Mouse (Mus musculus): ENCODE data around the gene Sirt1. TPM values are rescaled to one million over a fixed set of nuclear protein-coding genes. Genes with fewer than 3 reads are reported as not detected.

Gene Sirt1
- total RNA-seq, 4 experiments from 2014 or later: 6.8 to 8.9 (median 7.0) TPM

DNA sequence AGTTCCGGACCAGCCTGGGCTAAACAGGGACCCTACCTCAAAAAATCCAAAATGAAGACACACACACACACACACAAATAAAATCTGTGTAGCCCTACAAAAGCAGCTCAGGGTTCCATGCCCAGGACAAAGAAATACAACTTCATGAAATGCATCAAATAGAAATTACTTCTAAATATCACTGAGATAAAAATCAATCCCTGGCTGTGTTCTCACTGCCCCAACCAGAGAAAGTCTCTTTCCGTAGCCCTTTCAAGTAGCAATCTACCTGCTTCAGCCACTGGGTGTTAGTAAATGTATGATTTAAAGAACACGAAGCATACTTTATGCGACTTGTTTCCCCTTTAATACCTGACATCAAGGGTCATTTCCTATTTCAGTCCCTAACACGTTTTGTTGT is 44.2 kb downstream of the Sirt1 start:
- DNase-seq (ENCODE audit: low spot score in 2 of 2): no peak

DNA sequence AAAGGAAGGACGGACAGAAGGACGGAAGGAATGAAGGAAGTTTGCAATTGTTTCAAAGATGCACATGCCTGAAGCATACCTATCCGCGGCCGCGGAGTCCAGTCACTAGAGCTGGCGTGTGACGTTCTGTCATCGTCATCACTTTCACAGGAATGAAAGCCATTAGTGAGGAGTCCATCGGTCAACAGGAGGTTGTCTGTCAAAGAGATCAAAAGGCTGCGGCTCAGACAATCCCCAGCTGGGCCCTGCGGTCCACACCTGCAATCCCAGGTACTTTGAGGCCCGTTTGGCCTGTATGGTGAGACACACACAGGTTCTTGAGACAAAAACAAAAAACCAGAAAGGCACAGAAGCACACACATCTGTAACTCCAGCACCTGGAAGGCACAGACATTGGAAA is 44.6 kb downstream of the Sirt1 start:
- DNase-seq (ENCODE audit: low spot score in 2 of 2): no peak

DNA sequence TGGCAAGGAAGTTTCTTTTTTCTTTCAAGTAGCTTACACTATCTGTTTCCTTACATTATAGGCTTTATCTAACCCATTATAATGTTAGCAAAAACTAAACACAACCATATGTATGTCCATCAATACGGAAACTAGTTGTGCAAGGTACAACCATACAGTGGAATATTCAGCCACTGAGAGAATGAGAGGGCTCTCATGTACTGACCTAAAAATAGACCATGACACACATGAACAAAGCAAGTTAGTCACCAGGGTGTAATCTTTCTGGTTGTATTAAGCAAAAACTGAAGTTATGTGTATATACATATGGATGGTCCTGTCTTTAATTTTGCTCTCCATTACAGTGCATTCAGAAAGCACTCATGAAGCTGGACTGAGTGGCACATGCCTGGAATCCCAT is 54.4 kb downstream of the Sirt1 start:
- DNase-seq (ENCODE audit: low spot score in 2 of 2): no peak

DNA sequence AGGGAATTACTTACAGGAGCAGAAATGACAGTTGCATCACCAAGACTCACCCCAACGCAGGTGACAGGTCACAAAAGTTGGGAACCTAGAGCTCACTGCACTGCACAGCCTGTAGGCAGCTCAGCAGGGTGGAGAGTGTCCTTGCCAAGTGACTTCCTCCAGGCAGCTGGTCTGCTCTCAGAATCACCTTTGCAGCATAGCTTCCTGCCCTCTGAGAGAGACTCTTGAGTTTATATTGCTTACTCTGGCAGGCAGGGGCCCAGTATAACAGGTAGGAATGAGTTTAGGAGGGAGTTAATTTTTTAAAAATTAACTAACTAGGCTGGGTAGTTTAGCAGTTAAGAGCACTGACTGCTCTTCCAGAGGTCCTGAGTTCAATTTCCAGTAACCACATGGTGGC is 67.8 kb downstream of the Sirt1 start:
- DNase-seq (ENCODE audit: low spot score in 2 of 2): no peak

DNA sequence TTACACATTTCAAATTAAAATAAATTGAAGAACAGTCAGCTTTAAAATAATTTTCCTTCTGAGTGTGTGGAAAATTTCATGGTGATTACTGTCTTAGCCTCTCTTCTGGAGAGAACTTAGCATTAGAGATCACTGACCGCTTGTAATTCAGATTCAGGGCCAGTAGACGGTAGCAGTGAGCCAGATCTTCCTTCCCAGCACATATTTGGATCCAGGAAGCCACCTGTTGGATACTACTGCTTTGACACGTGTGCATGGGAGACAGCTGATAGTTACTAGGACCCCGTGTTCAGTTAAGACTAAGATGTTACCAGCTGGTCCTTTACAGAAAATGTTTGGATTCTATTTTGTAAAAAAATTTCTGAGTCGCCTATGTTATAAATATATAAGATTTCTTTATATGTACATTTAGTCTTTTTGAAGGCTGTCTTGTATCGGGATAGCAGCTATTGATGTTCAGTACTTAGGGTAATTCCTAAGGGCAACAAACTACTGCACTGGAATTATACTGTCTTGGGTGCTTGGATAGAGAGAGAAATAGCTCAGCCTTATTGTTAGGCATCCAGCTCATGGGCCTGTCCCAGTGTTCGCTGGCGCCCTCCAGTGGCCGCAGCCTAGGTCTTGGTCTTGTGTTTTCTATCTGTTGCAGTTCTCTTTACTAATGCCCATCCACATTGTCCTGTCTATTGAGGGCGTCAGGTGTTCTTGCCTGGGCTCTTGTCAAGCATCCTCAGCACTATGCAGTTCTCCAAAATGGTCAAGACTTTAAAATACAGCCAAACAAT is 72.7 kb downstream of the Sirt1 start:
- peak; percentile 78 to 82 for DNase-seq (ENCODE audit: low spot score in 2 of 2)

DNA sequence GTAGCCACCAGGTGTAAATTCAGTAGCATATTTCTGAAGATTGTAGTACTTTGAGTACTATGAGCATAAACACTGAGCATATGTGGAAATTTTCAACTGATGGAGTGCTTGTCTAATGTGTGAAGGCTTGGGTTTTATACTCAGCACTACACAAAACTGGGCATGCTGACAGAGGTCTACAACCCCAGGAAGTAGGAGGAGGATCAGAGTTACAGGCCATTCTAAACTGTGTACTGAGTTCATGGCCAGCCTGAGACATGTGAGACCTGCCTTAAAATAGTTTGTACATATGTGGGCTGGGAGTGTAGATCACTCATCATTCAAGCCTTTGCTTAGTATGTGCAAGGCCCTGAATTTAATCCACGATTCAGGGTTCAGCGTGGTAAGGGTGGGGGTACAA is 79.1 kb downstream of the Sirt1 start:
- peak; percentile 17 to 18 for DNase-seq (ENCODE audit: low spot score in 2 of 2)

DNA sequence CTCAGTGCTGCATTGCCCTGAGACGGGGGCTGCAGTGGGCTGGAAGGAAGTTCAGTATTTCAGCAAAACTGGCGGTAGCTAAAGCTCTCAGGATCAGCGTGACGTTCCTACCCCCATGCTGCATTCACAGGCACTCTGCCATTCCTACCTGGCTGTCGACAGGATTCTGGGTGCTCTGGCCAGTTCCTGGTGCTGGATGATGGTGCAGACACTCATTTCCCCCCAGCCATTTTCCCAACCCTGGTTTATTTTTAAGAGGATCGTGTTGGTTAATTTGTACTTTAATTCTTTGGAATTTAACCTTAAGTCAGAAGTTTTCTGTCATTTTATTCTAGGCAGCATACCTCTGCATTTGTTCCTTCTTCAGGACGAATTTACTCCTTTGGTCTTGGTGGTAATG is 98.7 kb downstream of the Sirt1 start:
- no peak for DNase-seq (ENCODE audit: low spot score in 2 of 2)

DNA sequence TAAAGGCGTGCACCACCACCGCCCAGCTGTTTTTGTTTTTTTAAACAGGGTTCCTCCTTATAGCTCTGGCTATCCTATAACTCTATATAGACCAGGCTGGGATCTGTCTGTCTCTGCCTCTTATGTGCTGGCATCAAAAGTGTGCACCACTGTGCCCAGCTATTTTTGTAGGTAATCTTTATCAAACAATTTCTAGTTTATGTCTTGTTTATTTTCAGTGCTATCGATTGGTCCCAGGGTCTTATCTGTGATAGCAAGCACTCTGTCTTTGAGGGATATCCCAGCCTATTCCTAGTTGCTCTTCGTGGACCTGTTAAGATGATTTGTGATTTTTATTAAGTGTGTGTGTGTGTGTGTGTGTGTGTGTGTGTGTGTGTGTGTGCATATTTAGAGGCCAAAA is 99.1 kb downstream of the Sirt1 start:
- no peak for DNase-seq (ENCODE audit: low spot score in 2 of 2)

DNA sequence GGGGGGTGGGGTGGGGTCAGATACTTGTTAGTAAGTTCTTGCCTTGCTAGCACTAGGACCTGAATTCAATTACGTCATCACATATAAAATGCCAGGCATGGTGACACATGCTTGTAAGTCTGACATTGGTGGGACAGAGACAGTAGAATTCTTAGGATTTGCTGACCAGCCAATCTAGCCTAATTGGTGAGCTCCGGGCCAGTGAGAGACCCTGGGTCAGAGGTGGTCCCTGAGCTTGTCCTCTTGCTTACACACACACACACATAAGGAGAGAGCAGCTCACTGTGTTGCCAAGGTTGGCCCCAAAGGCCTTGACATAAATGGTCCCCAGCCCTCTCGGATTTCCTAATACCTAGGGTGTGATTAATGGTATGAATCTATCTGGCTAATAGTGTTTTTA is 101.7 kb downstream of the Sirt1 start:
- DNase-seq (ENCODE audit: low spot score in 2 of 2): no peak

DNA sequence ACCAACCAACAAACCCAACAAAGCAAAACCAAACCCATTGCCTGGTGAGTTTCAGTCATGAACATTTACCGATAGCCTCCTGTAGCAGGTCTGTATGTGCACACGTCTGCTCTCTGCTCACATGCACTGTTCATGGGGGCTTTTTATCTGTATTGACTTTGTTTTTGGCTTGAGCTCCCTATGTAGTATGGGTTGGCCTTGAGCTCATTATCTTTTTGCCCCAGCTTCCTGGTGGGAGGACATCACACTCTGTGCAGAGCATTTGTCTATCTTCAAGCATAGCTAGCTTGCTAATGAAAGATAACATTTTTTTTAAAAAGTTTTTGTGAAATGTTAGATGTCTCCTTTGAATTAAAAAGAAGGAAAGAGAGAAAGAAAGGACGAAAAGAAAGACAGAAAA is 104.5 kb downstream of the Sirt1 start:
- no peak for DNase-seq (ENCODE audit: low spot score in 2 of 2)

DNA sequence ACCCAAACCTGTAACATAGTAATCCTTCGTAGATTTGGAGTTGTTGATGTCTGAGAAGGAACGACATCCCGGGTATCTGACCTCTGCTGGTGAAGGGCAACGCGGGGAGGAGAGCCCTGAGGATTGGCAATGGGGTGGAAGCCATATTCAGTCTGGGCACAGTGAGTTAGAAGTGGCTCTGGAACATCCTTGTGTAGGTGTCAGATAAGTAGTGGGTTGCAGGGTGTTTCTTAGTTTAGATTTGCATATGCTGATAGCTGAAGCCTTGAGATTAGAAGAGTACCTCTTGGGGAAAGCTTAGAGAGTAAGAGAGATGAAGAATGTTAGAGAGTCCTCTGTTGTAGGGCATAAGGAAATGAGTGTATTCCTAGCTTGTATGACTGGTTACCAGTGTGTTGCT is 108.6 kb downstream of the Sirt1 start:
- no peak for DNase-seq (ENCODE audit: low spot score in 2 of 2)

DNA sequence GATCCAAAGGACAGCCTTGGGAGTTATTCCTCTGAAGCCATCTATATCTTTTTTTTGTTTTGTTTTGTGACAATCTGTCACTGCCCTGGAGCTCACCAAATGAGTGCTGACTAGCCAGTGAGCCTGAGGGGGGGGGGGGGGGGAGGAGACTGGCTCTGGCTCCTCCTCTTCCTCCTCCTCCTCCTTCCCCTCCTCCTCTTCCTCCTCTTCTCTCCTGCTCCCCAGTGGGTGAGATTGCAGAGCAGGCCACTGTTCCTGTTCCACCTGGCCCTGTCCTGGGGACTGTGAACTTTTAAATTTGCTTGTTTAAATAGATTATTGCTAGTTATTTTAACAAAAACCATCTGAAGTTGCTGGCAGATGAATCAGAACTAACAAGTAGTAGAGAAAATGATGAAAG is 109.1 kb downstream of the Sirt1 start:
- DNase-seq (ENCODE audit: low spot score in 2 of 2): no peak

Other genes with a start within 250 kb of the Sirt1 start
- 100 to 1,000 TPM; 285 to 333 (median 306) TPM for gene Mypn, start 177.8 kb downstream of the Sirt1 start, total RNA-seq (2022)
- gene Herc4, start 137.9 kb downstream of the Sirt1 start, total RNA-seq (2022): 10 to 100 TPM; 20.7 to 23.3 (median 21.2) TPM
- gene Dnajc12, start 739 bp upstream of the Sirt1 start, total RNA-seq (2022): 10 to 100 TPM; 21.3 to 22.7 (median 22.6) TPM
- gene Gm7075, start 40.1 kb upstream of the Sirt1 start, total RNA-seq (2022): not detected
- gene Ctnna3, start 48.4 kb upstream of the Sirt1 start, total RNA-seq (2022): 10 to 100 TPM; 21.3 to 31.5 (median 25.8) TPM

All from gastrocnemius, adult 8-10 months (tissue).